Mouse (Mus musculus): ENCODE measurements at regions not wholly inside any gene's neighbourhood (a gene's known extent, or its start where the extent isn't known, plus 50 kb on each side); places are given as distances from the start of the nearest gene placed in this dataset.

DNA sequence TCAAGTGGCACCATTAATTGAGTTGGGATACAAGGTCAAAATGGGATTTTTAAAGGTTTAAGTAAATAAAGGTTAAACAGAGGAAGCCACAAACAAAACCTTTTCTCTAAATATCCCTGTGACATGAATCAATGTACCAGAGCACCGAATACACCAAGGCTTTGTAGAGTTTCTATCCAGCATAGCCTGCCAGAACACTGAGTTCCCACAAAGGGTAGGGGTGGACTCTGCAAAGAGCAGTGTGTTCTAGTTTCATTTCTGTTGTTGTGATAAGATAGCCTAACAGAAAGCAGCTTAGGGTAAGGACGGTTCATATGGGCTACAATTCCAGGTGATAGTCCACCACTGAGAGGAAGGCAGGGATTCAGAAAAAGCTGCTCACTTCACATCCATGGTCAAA, 233.0 kb upstream of the Tgfbr2 start:
- TF ChIP-seq TCF12 (IDR thresholded peaks at IDR 0.05; ENCODE audit: low read depth, low read length) (no peak), MAZ (IDR thresholded peaks at IDR 0.05; ENCODE audit: low read depth, low read length) (no peak), SIN3A (IDR thresholded peaks at IDR 0.05; ENCODE audit: low read length) (no peak), CTCF (conservative IDR thresholded peaks at IDR 0.05 in 1 of 2, IDR thresholded peaks at IDR 0.05 in 1 of 2; ENCODE audit: low read depth in 2 of 2, low read length in 2 of 2) (no peak), MYC (IDR thresholded peaks at IDR 0.05; ENCODE audit: low read depth, low read length) (no peak), POLR2A (IDR thresholded peaks at IDR 0.05; ENCODE audit: low read depth, low read length) (no peak), ELF1 (IDR thresholded peaks at IDR 0.05; ENCODE audit: low read depth, low read length) (no peak), EP300 (IDR thresholded peaks at IDR 0.05; ENCODE audit: low read length) (no peak)
